Mouse (Mus musculus): ENCODE measurements around the gene Cpsf2.

- TF ChIP-seq CTCF (IDR thresholded peaks at IDR 0.05; ENCODE audit: low read depth) (no peak), EP300 (optimal IDR thresholded peaks at IDR 0.05) (no peak)
Observed at GRCm38 (mm10) chr12:102043840-102044239, 68.1 kb downstream of the Cpsf2 start.
